Mouse (Mus musculus) 3134 (cell line): ENCODE data around the gene Ap2s1.

ENCODE experiments used
- DNase-seq: peaks from one replicate; pipeline ENCODE4 v3.0.0-alpha.2; 2011; ENCODE audit warnings: low spot score; ENCODE audit not compliant: insufficient read length; ENCODE audit errors: extremely low read depth

Gene Ap2s1

DNA sequence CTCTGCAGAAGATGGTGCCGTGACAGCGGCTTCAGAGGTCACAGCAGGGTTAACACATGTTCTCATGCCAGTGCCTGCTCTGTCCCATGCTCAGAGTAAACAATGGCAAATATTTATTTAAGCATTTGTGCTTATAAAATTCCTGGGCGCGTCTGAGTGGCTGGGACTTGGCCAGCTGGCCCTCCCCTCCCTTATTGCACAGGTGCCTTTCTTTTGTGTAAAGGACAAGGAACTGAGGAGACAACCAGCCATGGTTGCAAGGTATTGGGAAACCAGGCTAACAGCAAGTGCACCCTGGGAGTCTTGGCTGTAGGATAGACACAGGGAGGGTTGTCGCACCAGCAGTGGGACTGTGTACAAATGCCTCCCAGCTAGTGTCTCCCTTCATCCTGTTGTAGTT lies 54.1 kb downstream of the Ap2s1 start:
- DNase-seq, result no peak

GRCm38 (mm10) chr7:16793010-16793725 lies 55.0 kb downstream of the Ap2s1 start:
- no peak for DNase-seq

- DNase-seq, result no peak
These were observed 56.7 kb downstream of the Ap2s1 start for GRCm38 (mm10) chr7:16794886-16795285.
